Comparison of ENCODE assay signal across 8 mouse cellular contexts in the genomic region with DNA sequence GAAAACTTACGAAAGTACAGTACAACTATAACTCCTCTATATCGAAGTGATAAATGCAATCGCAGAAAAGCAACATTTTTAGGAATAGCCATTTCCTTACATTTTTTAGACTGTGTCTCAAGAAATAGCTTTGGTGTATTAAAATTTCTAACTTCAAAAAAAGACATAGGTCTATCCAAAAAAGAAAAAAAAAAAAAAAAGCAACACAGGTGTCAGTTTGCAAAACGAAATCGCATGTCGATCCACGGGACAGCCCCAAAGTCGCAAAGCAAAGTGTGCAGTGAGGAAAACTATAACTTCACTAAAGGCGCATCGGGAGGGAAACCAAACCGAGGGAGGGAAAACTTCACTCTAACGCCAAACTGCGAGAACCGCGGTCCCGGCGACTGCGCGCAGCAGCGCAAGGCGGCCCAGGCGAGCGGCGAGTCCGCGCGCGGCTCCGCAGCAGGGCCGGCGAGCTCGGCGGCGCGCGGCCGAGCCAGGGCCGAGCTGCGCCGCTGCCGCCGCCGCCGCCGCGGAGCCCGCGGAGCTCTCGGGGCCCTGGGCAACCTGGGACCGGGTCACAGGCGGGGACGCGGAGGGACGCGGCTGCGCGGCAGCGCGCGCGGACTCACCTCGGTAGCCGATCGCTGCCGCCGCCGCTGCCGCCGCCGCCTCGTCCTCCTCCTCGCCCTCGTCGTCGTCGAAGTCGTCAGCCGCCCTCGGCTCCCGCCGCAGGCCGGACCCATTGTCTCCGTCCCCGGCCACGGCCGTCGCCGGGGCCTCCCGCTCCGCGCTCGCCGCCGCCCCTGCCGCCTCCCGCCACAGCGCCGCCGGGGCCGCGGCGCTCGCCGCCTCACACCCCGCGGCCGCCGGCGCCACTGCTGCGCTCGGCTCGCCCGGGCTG. TPM values are rescaled to one million over a fixed set of nuclear protein-coding genes. Genes with fewer than 3 reads are reported as not detected.
A peak's percentile ranks its signal among the peaks of the same experiment; 100 is the strongest.
DNase-seq lines count a peak whose midpoint lies in the region; ATAC-seq lines count a peak whose summit lies in the region.

No protein-coding gene starts in this region.

- peak overlapping the region; percentile 90 for H3K4me3 ChIP-seq in forebrain, embryonic 15.5 days

- H3K9me3 ChIP-seq in forebrain, embryonic 15.5 days, result no peaks in the 10 kb centered on the region

- H3K9ac ChIP-seq in forebrain, embryonic 15.5 days (replicated peaks), result peak overlapping the region; percentile 95

- peak; percentile 22 for DNase-seq in MEL-GATA-1-ER (ENCODE audit: extremely low read depth, low read depth)
- DNase-seq in cerebellum, adult 18-20 months, result peak; percentile 65 to 78
- DNase-seq in heart, postnatal 4 days, result peak; percentile 70
- peak; percentile 17 for DNase-seq in layer of hippocampus, adult 9-11 months
- DNase-seq in lung, postnatal 10 days, result peak; percentile 66
- DNase-seq in ovary, postnatal 36 days (ENCODE audit: low spot score), result peak; percentile 70
- DNase-seq in thymus, postnatal 36 days, result peak; percentile 57 to 71

- peak overlapping the region; percentile 91 for H3K27ac ChIP-seq in forebrain, embryonic 15.5 days (replicated peaks)

- H3K27me3 ChIP-seq in forebrain, embryonic 15.5 days, result no peaks in the 10 kb centered on the region

- peaks cover 9% of the 10 kb centered on the region; the same call in 1 of the 2 replicates for H3K36me3 ChIP-seq in forebrain, embryonic 15.5 days

- ATAC-seq in forebrain, embryonic 15.5 days (replicated peaks), result peak; percentile 86

- peaks cover 24% of the 10 kb centered on the region for H3K4me1 ChIP-seq in forebrain, embryonic 15.5 days

- WGBS in forebrain, embryonic 15.5 days, result under 1% methylated on average over 87 of the region's 113 CpGs

- H3K4me2 ChIP-seq in forebrain, embryonic 15.5 days (replicated peaks), result peak overlapping the region; percentile 65

RNA-seq across cellular contexts. Expression of gene Sirt1, which starts 43.3 kb away (rescaled TPM):
- 4.7 and 5.2 TPM in 2 replicates for polyA plus RNA-seq in forebrain, embryonic 15.5 days (2015; fragmentation: Nextera tagmentation; extraction: Ambion mirVana)
- total RNA-seq in heart, postnatal 4 days (2021), result 10 to 100 TPM; 13.2 to 14.3 TPM

RNA-seq across cellular contexts. Expression of gene Dnajc12, which starts 44.0 kb away (rescaled TPM):
- 7.2 and 9.0 TPM in 2 replicates for polyA plus RNA-seq in forebrain, embryonic 15.5 days (2015; fragmentation: Nextera tagmentation; extraction: Ambion mirVana)
- 1 to 10 TPM; 5.5 to 8.7 TPM for total RNA-seq in heart, postnatal 4 days (2021)

Comparison
In these comparisons a context has a peak if more than half of its experiments do, and no peak if none do; other contexts are left out.
1. Peak in every context shown above with its lines: DNase-seq, ATAC-seq, H3K4me3 ChIP-seq and H3K27ac ChIP-seq.
2. DNase-seq: peak in every context shown above with its lines; median percentile 72 in cerebellum, adult 18-20 months; 70 in heart, postnatal 4 days; 70 in ovary, postnatal 36 days; 66 in lung, postnatal 10 days; 64 in thymus, postnatal 36 days; 22 in MEL-GATA-1-ER; 17 in layer of hippocampus, adult 9-11 months.